Mouse (Mus musculus) E14TG2a.4 (cell line): ENCODE data around the gene Pfn4.

Source experiments
- CTCF ChIP-seq: conservative IDR thresholded peaks from 2 replicates; pipeline ENCODE4 v1.5.1; 2014; ENCODE audit warnings: low read length
- NANOG ChIP-seq: IDR thresholded peaks from 2 replicates; pipeline ENCODE4 v1.6.1; 2014; ENCODE audit warnings: borderline replicate concordance, low read length, mixed read lengths
- POU5F1 ChIP-seq: IDR thresholded peaks from 2 replicates; pipeline ENCODE4 v1.6.1; 2014; ENCODE audit warnings: low read length, borderline replicate concordance

GRCm38 (mm10) chr12:4816680-4817360 is 48.0 kb downstream of the Pfn4 start:
- TF ChIP-seq CTCF (no peak), NANOG (no peak), POU5F1 (no peak)
